Comparison of ENCODE assay signal across 8 mouse cellular contexts in genomic region chr7:114117444-114117905, GRCm38 (mm10). TPM values are rescaled to one million over a fixed set of nuclear protein-coding genes. Genes with fewer than 3 reads are reported as not detected.
DNase-seq lines count a peak whose midpoint lies in the region; ATAC-seq and TF ChIP-seq lines count a peak whose summit lies in the region.

Gene Rras2 (minus strand): TSS chr7:114117781.

- peak; percentile 75 for DNase-seq in ES-E14 (ENCODE audit: low read depth, low spot score)
- peak; percentile 87 for DNase-seq in cerebellum, adult 9-11 months
- peak; percentile 66 to 76 for DNase-seq in frontal cortex, postnatal 25 days (ENCODE audit: low spot score in 2 of 2)
- peak; percentile 85 to 87 for DNase-seq in layer of hippocampus, postnatal 14 days (ENCODE audit: low spot score in 2 of 2)
- peak; percentile 92 for DNase-seq in lung, postnatal 10 days
- DNase-seq in retina, adult 2 months (ENCODE audit: low read depth, low spot score) = peak; percentile 3
- peak; percentile 89 for DNase-seq in thymus, postnatal 25 days

- peak within 1 kb of the TSS; percentile 86 for H3K4me2 ChIP-seq in hindbrain, embryonic 13.5 days

- 0 out of 2 replicates have a peak, but pooled peaks cover 4% of the 10 kb centered on the region for H3K27me3 ChIP-seq in hindbrain, embryonic 13.5 days

- WGBS in hindbrain, embryonic 13.5 days = under 1% methylated on average over 53 of the region's 55 CpGs

- H3K36me3 ChIP-seq in ES-E14 (ENCODE audit: control insufficient read depth, insufficient read depth, low read length, poor library complexity, severe bottlenecking) = no peaks in the 10 kb centered on the region
- no peaks in the 10 kb centered on the region for H3K36me3 ChIP-seq in hindbrain, embryonic 13.5 days

- ATAC-seq in hindbrain, embryonic 13.5 days (ENCODE audit: low FRiP score) = peak; percentile 99

- in situ Hi-C loops in ES-E14 (cut with MboI; ENCODE audit: low sequenced_read_pairs in 2 of 2, unreplicated experiment in 2 of 2) = no loop called here

- no peaks in the 10 kb centered on the region for H3K9me3 ChIP-seq in ES-E14 (ENCODE audit: control insufficient read depth, insufficient read depth, low read depth, low read length)
- no peaks in the 10 kb centered on the region for H3K9me3 ChIP-seq in hindbrain, embryonic 13.5 days

- H3K9ac ChIP-seq in ES-E14 (ENCODE audit: insufficient read depth, low read depth, low read length, poor library complexity, severe bottlenecking) = peak within 1 kb of the TSS; percentile 87
- H3K9ac ChIP-seq in hindbrain, embryonic 13.5 days = peak within 1 kb of the TSS; percentile 84

- peaks cover 0 to 3% of the 10 kb centered on the region in 2 experiments; a peak in 1 of 4 replicates for H3K4me1 ChIP-seq in ES-E14 (ENCODE audit: control insufficient read depth in 2 of 2, insufficient read depth in 2 of 2, low read length in 2 of 2, poor library complexity in 1 of 2)
- H3K4me1 ChIP-seq in hindbrain, embryonic 13.5 days (replicated peaks) = peaks cover 15% of the 10 kb centered on the region

- H3K4me3 ChIP-seq in ES-E14 (ENCODE audit: insufficient read depth in 1 of 2, low read depth in 1 of 2, low read length in 2 of 2, poor library complexity in 1 of 2, severe bottlenecking in 1 of 2) = peak within 1 kb of the TSS; percentile 89 to 90
- H3K4me3 ChIP-seq in hindbrain, embryonic 13.5 days = peak within 1 kb of the TSS; percentile 80

- H3K27ac ChIP-seq in ES-E14 (ENCODE audit: insufficient read depth, low read depth, low read length, poor library complexity, severe bottlenecking) = no peak within 1 kb of the TSS; the same call in 1 of the 2 replicates
- H3K27ac ChIP-seq in hindbrain, embryonic 13.5 days = peak within 1 kb of the TSS; percentile 91

TF ChIP-seq in ES-E14, 5 proteins besides CTCF, POLR2A, EP300 and RAD21:
- TF ChIP-seq HCFC1 (IDR thresholded peaks at IDR 0.05; ENCODE audit: borderline replicate concordance, insufficient read depth, low read length) = peak; percentile 57; the same call in 1 of the 2 replicates
- TF ChIP-seq ZNF384 (IDR thresholded peaks at IDR 0.05; ENCODE audit: low read depth, low read length) = no peak
- no peak for TF ChIP-seq ZC3H11A (IDR thresholded peaks at IDR 0.05; ENCODE audit: borderline replicate concordance, low read depth, low read length)
TF ChIP-seq in ES-E14: peak in this region for 1.

RNA-seq across cellular contexts. Expression of gene Rras2, which starts in this region (rescaled TPM):
- 29.4 and 44.0 TPM in 2 replicates for total RNA-seq in ES-E14 (2012; rRNA removed)
- polyA plus RNA-seq in hindbrain, embryonic 13.5 days (2015; fragmentation: Nextera tagmentation; extraction: Ambion mirVana) = 15.8 and 17.6 TPM in 2 replicates
- 10 to 100 TPM; 61.3 to 61.5 TPM for total RNA-seq in layer of hippocampus, postnatal 14 days (2021)

Comparison
In these comparisons a context has a peak if more than half of its experiments do, and no peak if none do; other contexts are left out.
1. DNase-seq: peak in every context shown above with its lines; median percentile 92 in lung, postnatal 10 days; 89 in thymus, postnatal 25 days; 87 in cerebellum, adult 9-11 months; 86 in layer of hippocampus, postnatal 14 days; 75 in ES-E14; 71 in frontal cortex, postnatal 25 days; 3 in retina, adult 2 months.